Mouse (Mus musculus): ENCODE data around the gene Cxcl16.

The Cxcl16 gene

GRCm38 (mm10) chr11:70413961-70414360 is 45.8 kb downstream of the Cxcl16 start:
- CTCF ChIA-PET = interaction anchor here (0.7 to 1.0 kb wide), 3 partner anchors 21 to 216 kb away, joined by 3 to 5 read pairs (median 4); no protein-coding TSS in a partner anchor

- CTCF ChIA-PET = interaction anchor here (1.1 kb wide), 1 partner anchor 108 kb away, joined by 4 read pairs; no protein-coding TSS in a partner anchor
These were observed 47.2 kb downstream of the Cxcl16 start for GRCm38 (mm10) chr11:70412591-70412990.

- CTCF ChIA-PET = interaction anchor here (0.7 kb wide), 1 partner anchor 40 kb away, joined by 3 read pairs; no protein-coding TSS in a partner anchor
These were observed 49.5 kb downstream of the Cxcl16 start for GRCm38 (mm10) chr11:70410297-70410643.

GRCm38 (mm10) chr11:70409594-70410296 is 50.0 kb downstream of the Cxcl16 start, which contains the start of gene Pelp1:
Pelp1 (minus strand) TSS chr11:70410031.
- CTCF ChIA-PET = interaction anchor here (0.7 kb wide), 1 partner anchor 40 kb away, joined by 3 read pairs; no protein-coding TSS in a partner anchor

All from spleen, embryonic (tissue).